Mouse (Mus musculus) 416B (cell line): Measurements from ENCODE around the gene Aspm.

Experiments
- DNase-seq: peaks from one replicate; pipeline ENCODE4 v3.0.0; 2011; ENCODE audit warnings: low read depth

The Aspm gene

GRCm38 (mm10) chr1:139501258-139501752, 46.7 kb downstream of the Aspm start, which contains the start of gene F13b:
Gene F13b, plus strand, starts transcription at chr1:139501702.
- no peak for DNase-seq

- DNase-seq, result no peak
Observed at GRCm38 (mm10) chr1:139514556-139514955, 60.0 kb downstream of the Aspm start.
